Mouse (Mus musculus) embryonic facial prominence, embryonic 13.5 days (tissue): ENCODE measurements at regions not wholly inside any gene's neighbourhood (a gene's known extent, or its start where the extent isn't known, plus 50 kb on each side); places are given as distances from the start of the nearest gene placed in this dataset.
"Not testable (repeated sequence)": the region's sequence is repeated elsewhere in the genome, so short reads cannot be mapped to it uniquely, and the experiment has no call there.

Source experiments
- ATAC-seq: fragments of 200-750 bp; cut with Nextera tagmentation; 2 replicates; pipeline ENCODE4 v1.8.0; 2017; ENCODE audit warnings: low read depth; ENCODE audit not compliant: insufficient number of reproducible peaks, insufficient read depth, low FRiP score, low TSS enrichment
- H3K27ac ChIP-seq: fragments of 300-500 bp; sonication (generic); 2 replicates; pipeline ENCODE4 v1.5.1; 2015; ENCODE audit warnings: moderate library complexity, mild to moderate bottlenecking, inconsistent platforms
- H3K27me3 ChIP-seq: fragments of 300-500 bp; sonication (generic); 2 replicates; pipeline ENCODE4 v1.6.1; 2015; ENCODE audit warnings: mild to moderate bottlenecking, inconsistent platforms
- H3K36me3 ChIP-seq: fragments of 300-500 bp; sonication (generic); 2 replicates; pipeline ENCODE4 v1.6.1; 2015; ENCODE audit warnings: mild to moderate bottlenecking, inconsistent platforms
- H3K4me1 ChIP-seq: fragments of 300-500 bp; sonication (generic); 2 replicates; pipeline ENCODE4 v1.6.1; 2015; ENCODE audit warnings: inconsistent platforms
- H3K4me2 ChIP-seq: fragments of 300-500 bp; sonication (generic); 2 replicates; pipeline ENCODE4 v1.6.1; 2015; ENCODE audit warnings: moderate library complexity, mild to moderate bottlenecking, inconsistent platforms
- H3K4me3 ChIP-seq: fragments of 300-500 bp; sonication (generic); 2 replicates; pipeline ENCODE4 v1.5.1; 2015; ENCODE audit warnings: mild to moderate bottlenecking, inconsistent platforms
- H3K9ac ChIP-seq: fragments of 300-500 bp; sonication (generic); 2 replicates; pipeline ENCODE4 v1.6.1; 2015; ENCODE audit warnings: mild to moderate bottlenecking, inconsistent platforms
- H3K9me3 ChIP-seq: fragments of 300-500 bp; sonication (generic); 2 replicates; pipeline ENCODE4 v1.6.1; 2016; ENCODE audit warnings: inconsistent platforms
- WGBS: fragments of 180-500 bp; shearing (Covaris S2); methylation state at CpG from one replicate; pipeline ENCODE4 v1.1.7; 2015; ENCODE audit warnings: mixed read lengths; 5-methylcytosine and 5-hydroxymethylcytosine counted together

DNA sequence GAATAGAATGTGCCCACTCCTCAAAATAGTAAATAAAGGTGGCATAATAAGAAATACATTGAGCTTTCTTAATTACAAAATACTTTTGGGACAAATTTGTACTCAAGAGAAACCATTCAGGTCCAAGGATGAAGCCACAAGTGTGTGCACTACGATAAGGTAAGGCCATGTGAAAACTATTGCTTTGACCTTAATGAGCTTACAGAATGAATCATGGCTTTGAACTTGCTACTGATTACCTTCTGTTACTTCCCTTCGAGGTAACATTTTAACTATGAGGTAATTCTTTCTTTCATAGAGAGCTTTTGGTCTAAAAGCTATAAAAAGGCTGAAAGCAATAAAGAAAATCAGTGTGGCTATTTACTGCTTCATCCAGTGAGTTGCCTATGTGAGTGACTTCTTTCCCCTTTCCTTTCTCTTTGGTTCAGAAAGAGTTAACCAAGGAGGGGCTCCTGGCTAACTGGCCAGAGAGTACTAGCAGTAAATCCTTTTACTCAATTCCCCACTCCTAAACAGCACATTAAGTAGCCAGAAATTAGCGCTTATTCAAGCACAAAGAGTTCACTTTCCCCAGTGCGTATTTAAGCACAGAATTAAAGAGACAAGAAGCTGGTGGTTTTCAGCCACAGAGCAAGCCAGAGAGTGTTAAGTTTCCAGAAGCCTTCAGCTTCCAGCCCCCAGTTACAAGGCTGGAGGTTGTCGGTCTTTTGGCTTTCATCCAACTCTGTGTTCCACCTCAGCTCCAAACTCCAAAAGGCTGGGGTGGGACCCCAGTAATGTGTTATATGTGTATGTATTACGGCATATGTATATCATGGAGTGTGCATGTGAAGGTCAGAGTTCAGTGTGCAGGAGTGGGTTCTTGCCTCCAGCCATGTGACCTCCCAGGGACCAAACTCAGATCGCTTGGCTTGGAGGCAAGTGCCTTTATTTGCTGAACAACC lies 194.3 kb upstream of the Gm10131 start:
- H3K9ac ChIP-seq = no peak overlapping the region
- no peak overlapping the region for H3K27ac ChIP-seq
- H3K4me3 ChIP-seq = no peak overlapping the region
- H3K36me3 ChIP-seq = no peaks in the 10 kb centered on the region
- peaks cover 4% of the 10 kb centered on the region; the same call in 1 of the 2 replicates for H3K27me3 ChIP-seq
- no peaks in the 10 kb centered on the region for H3K9me3 ChIP-seq
- H3K4me2 ChIP-seq = peak overlapping the region; percentile 21; the same call in 1 of the 2 replicates
- ATAC-seq = peak; percentile 48; the same call in 1 of the 2 replicates
- peaks cover 4% of the 10 kb centered on the region for H3K4me1 ChIP-seq
- 38% methylated on average over 7 of the region's 7 CpGs for WGBS

GRCm38 (mm10) chr8:34303815-34304214 lies 192.3 kb upstream of the Gm10131 start:
- ATAC-seq = no peak
- H3K27ac ChIP-seq = no peak overlapping the region
- H3K4me2 ChIP-seq = no peak overlapping the region
- H3K27me3 ChIP-seq = peaks cover 4% of the 10 kb centered on the region; the same call in 1 of the 2 replicates
- H3K9ac ChIP-seq = no peak overlapping the region
- H3K36me3 ChIP-seq = no peaks in the 10 kb centered on the region
- H3K9me3 ChIP-seq = no peaks in the 10 kb centered on the region
- H3K4me1 ChIP-seq = peaks cover 8% of the 10 kb centered on the region
- 53% methylated on average over 11 of the region's 11 CpGs for WGBS
- no peak overlapping the region for H3K4me3 ChIP-seq

GRCm38 (mm10) chr8:34300331-34300903 lies 188.9 kb upstream of the Gm10131 start:
- no peak overlapping the region for H3K4me2 ChIP-seq
- peaks cover 4% of the 10 kb centered on the region; the same call in 1 of the 2 replicates for H3K27me3 ChIP-seq
- 0 out of 2 replicates have a peak, but pooled peaks cover 4% of the 10 kb centered on the region for H3K4me1 ChIP-seq
- H3K4me3 ChIP-seq = no peak overlapping the region
- no peaks in the 10 kb centered on the region for H3K36me3 ChIP-seq
- no peak overlapping the region for H3K27ac ChIP-seq
- ATAC-seq = no peak
- H3K9me3 ChIP-seq = no peaks in the 10 kb centered on the region
- WGBS = 55% methylated on average over 15 of the region's 15 CpGs
- no peak overlapping the region for H3K9ac ChIP-seq

- no peak overlapping the region for H3K27ac ChIP-seq
- H3K9ac ChIP-seq = no peak overlapping the region
- H3K4me2 ChIP-seq = no peak overlapping the region
- H3K4me3 ChIP-seq = no peak overlapping the region
- no peaks in the 10 kb centered on the region for H3K36me3 ChIP-seq
- no peaks in the 10 kb centered on the region for H3K4me1 ChIP-seq
- H3K9me3 ChIP-seq = no peaks in the 10 kb centered on the region
- ATAC-seq = no peak
- WGBS = 78% methylated on average over 8 of the region's 8 CpGs
- H3K27me3 ChIP-seq = no peaks in the 10 kb centered on the region
Measured at GRCm38 (mm10) chr8:34294721-34295120, 183.2 kb upstream of the Gm10131 start.

DNA sequence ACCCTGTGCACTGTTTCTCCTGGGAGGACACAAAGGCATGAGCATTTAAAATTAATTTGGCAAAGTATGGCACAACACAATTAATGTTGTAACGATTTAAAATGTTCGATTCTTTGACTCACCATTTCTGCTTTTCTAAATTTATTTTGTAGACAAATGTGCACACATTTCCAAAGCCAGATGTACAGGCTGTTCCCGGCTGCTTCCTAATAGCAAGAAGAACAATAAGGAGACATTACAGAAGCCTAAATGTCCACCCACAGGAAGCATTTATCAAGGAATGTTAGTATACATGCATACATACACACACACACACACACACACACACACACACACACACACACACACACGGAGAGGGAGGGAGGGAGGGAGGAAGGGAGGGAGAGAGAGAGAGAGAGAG lies 179.1 kb upstream of the Gm10131 start:
- H3K9me3 ChIP-seq = no peaks in the 10 kb centered on the region
- no peak overlapping the region for H3K4me2 ChIP-seq
- H3K4me3 ChIP-seq = no peak overlapping the region
- no peaks in the 10 kb centered on the region for H3K4me1 ChIP-seq
- no peaks in the 10 kb centered on the region for H3K36me3 ChIP-seq
- H3K27ac ChIP-seq = no peak overlapping the region
- H3K27me3 ChIP-seq = no peaks in the 10 kb centered on the region
- no peak overlapping the region for H3K9ac ChIP-seq
- no peak for ATAC-seq
- WGBS = 73% methylated on average over 4 of the region's 4 CpGs

GRCm38 (mm10) chr8:34287801-34288200 lies 176.3 kb upstream of the Gm10131 start:
- H3K4me3 ChIP-seq = no peak overlapping the region
- no peak overlapping the region for H3K27ac ChIP-seq
- no peak overlapping the region for H3K4me2 ChIP-seq
- no peaks in the 10 kb centered on the region for H3K4me1 ChIP-seq
- H3K36me3 ChIP-seq = no peaks in the 10 kb centered on the region
- ATAC-seq = no peak
- 77% methylated on average over 2 of the region's 2 CpGs for WGBS
- H3K27me3 ChIP-seq = no peaks in the 10 kb centered on the region
- H3K9ac ChIP-seq = no peak overlapping the region
- H3K9me3 ChIP-seq = no peaks in the 10 kb centered on the region

DNA sequence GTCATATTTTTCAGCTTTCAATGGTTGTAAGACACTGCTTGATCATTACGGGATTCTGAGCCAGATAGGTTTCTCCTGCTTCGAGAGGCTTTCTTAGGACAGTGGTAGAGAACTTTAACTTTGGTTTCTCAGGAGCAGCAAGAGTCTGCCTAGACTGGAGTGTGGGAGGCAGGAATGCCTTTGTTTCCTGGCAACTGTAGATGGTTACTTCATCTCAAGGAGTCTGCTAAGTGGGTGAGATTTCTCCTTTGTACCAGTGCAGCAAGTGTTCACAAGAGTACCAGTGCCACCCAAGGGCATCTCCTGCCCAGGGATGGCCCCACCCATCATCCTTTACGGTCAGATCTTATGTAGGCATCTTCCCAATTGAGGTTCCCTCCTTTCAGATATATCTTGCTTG lies 173.0 kb upstream of the Gm10131 start:
- Histone ChIP-seq H3K4me3 (no peak overlapping the region), H3K36me3 (no peaks in the 10 kb centered on the region), H3K9me3 (no peaks in the 10 kb centered on the region), H3K4me2 (no peak overlapping the region), H3K9ac (no peak overlapping the region), H3K27ac (no peak overlapping the region), H3K4me1 (no peaks in the 10 kb centered on the region), H3K27me3 (no peaks in the 10 kb centered on the region)
- WGBS = 93% methylated on average over 3 of the region's 3 CpGs
- no peak for ATAC-seq

GRCm38 (mm10) chr8:34280433-34280832 lies 168.9 kb upstream of the Gm10131 start:
- no peak overlapping the region for H3K4me3 ChIP-seq

DNA sequence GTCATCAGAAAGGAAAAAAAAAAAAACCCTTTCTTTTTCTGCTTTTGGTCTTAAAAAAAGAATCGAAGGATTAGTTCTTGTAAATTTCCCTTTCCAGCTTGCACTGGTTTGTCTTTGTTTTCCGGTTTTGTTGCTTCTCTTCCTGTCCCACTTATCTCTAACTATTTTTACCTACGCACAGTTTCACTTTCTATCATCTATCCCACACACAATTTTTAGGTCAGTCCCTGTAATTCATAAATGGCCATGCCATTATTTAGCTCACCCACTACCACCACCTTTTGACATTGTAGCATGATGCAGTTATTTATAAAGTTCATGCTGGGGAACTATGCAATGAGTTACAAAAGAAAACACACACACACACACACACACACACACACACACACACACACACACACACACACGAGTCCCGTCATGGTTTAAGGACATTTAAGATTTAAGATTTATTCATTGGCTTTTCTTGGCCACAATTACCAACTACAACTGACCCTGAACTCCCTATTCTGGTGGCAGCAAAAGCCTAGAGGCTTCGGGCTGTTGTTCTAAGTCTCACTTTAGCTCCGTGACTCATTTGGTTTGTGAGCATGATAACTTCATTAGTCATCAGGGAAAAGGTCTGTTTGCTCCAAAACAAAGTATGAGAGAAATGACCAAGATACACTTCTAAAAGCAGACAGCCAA lies 164.6 kb upstream of the Gm10131 start:
- 70% methylated on average over 7 of the region's 7 CpGs for WGBS
- H3K4me2 ChIP-seq = no peak overlapping the region
- H3K27me3 ChIP-seq = no peaks in the 10 kb centered on the region
- H3K9me3 ChIP-seq = 0 out of 2 replicates have a peak, but pooled peaks cover 4% of the 10 kb centered on the region
- ATAC-seq = no peak
- H3K36me3 ChIP-seq = no peaks in the 10 kb centered on the region
- no peaks in the 10 kb centered on the region for H3K4me1 ChIP-seq
- H3K27ac ChIP-seq = no peak overlapping the region
- no peak overlapping the region for H3K4me3 ChIP-seq
- H3K9ac ChIP-seq = no peak overlapping the region

More at GRCm38 (mm10) chr8:34280433-34280832, 168.9 kb upstream of the Gm10131 start:
- Histone ChIP-seq H3K4me1 (no peaks in the 10 kb centered on the region), H3K9me3 (0 out of 2 replicates have a peak, but pooled peaks cover 4% of the 10 kb centered on the region), H3K36me3 (no peaks in the 10 kb centered on the region), H3K27me3 (no peaks in the 10 kb centered on the region), H3K4me2 (no peak overlapping the region), H3K9ac (no peak overlapping the region), H3K27ac (no peak overlapping the region)
- WGBS = 0% methylated on average over 4 of the region's 11 CpGs
- ATAC-seq = no peak

DNA sequence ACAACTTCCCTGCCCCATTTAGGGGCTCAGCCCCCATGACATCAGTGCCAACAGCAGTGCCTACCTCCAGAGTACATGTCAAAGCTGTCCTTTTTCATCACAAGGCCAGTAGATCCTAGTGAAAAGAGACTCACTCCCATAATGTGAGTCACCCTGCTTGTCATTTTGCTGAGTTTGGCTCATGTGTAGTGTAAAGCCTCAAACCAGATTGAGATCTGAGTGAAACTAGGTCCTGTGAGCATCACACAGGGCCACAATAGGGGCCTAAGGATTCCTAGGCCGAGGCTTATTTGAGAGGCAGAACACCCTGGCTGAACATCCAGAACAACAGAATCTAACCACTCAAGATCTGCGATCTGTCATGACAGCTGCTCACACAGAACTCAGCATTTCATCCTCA lies 163.3 kb upstream of the Gm10131 start:
- H3K4me3 ChIP-seq, H3K27me3 ChIP-seq, H3K9me3 ChIP-seq, H3K27ac ChIP-seq, H3K9ac ChIP-seq, ATAC-seq, H3K4me1 ChIP-seq, H3K36me3 ChIP-seq, H3K4me2 ChIP-seq: not testable (repeated sequence)
- 89% methylated on average over 2 of the region's 2 CpGs for WGBS

- no peak for ATAC-seq
- H3K27ac ChIP-seq = no peak overlapping the region
- H3K4me3 ChIP-seq = no peak overlapping the region
- H3K9ac ChIP-seq = no peak overlapping the region
- no peaks in the 10 kb centered on the region for H3K36me3 ChIP-seq
- WGBS = 90% methylated on average over 6 of the region's 6 CpGs
- no peaks in the 10 kb centered on the region for H3K4me1 ChIP-seq
- 0 out of 2 replicates have a peak, but pooled peaks cover 4% of the 10 kb centered on the region for H3K9me3 ChIP-seq
- H3K27me3 ChIP-seq = no peaks in the 10 kb centered on the region
- no peak overlapping the region for H3K4me2 ChIP-seq
Measured at GRCm38 (mm10) chr8:34274171-34274570, 162.6 kb upstream of the Gm10131 start.
